Mouse (Mus musculus) hindbrain, postnatal 0 days (tissue): ENCODE data around the gene Spaca3. TPM values are rescaled to one million over a fixed set of nuclear protein-coding genes. Genes with fewer than 3 reads are reported as not detected.

Source experiments
- ATAC-seq: fragments of 200-750 bp; cut with Nextera tagmentation; 2 replicates; pipeline ENCODE4 v1.8.0; 2017; ENCODE audit warnings: mild to moderate bottlenecking, moderate TSS enrichment, moderate library complexity
- DNase-seq: peaks from one replicate; pipeline ENCODE4 v3.0.0-alpha.2; 2015; ENCODE audit warnings: low spot score
- H3K27ac ChIP-seq: fragments of 300-500 bp; sonication (generic); 2 replicates; pipeline ENCODE4 v1.5.1; 2014; ENCODE audit warnings: mild to moderate bottlenecking
- H3K27me3 ChIP-seq: fragments of 300-500 bp; sonication (generic); 2 replicates; pipeline ENCODE4 v1.6.1; 2014; ENCODE audit warnings: low read length, mixed read lengths; ENCODE audit not compliant: insufficient read depth
- H3K36me3 ChIP-seq: fragments of 300-500 bp; sonication (generic); 2 replicates; pipeline ENCODE4 v1.6.1; 2014; ENCODE audit warnings: low read length, mixed read lengths; ENCODE audit not compliant: insufficient read depth
- H3K4me1 ChIP-seq: fragments of 300-500 bp; sonication (generic); 2 replicates; pipeline ENCODE4 v1.6.1; 2014; ENCODE audit warnings: antibody characterized with exemption, low read length, mixed read lengths; ENCODE audit not compliant: insufficient read depth
- H3K4me2 ChIP-seq: fragments of 300-500 bp; sonication (generic); 2 replicates; pipeline ENCODE4 v1.6.1; 2014; ENCODE audit warnings: low read depth, mild to moderate bottlenecking, low read length, moderate library complexity, mixed read lengths
- H3K4me3 ChIP-seq: fragments of 300-500 bp; sonication (generic); 2 replicates; pipeline ENCODE4 v1.5.1; 2014; ENCODE audit warnings: low read length
- H3K9ac ChIP-seq: fragments of 300-500 bp; sonication (generic); replicated peaks from 2 replicates; pipeline ENCODE4 v1.6.1; 2014; ENCODE audit warnings: mild to moderate bottlenecking, low read length, moderate library complexity, mixed read lengths
- H3K9me3 ChIP-seq: fragments of 300-500 bp; sonication (generic); 2 replicates; pipeline ENCODE4 v1.6.1; 2016; ENCODE audit warnings: low read length, mixed read lengths
- CTCF ChIP-seq: IDR thresholded peaks from 2 replicates; pipeline ENCODE4 v1.5.1; 2016; ENCODE audit warnings: antibody characterized with exemption, control low read depth, low read depth
- WGBS: fragments of 180-500 bp; shearing (Covaris S2); extraction: QIAGEN DNeasy Blood & Tissue Kit; methylation state at CpG from one replicate; pipeline ENCODE4 v1.1.7; 2014; 5-methylcytosine and 5-hydroxymethylcytosine counted together
- polyA plus RNA-seq: library from polyadenylated mRNA; unstranded; fragments of >200 nt; fragmentation: Nextera tagmentation; extraction: Ambion mirVana; gene quantifications from 2 replicates; pipeline ENCODE4 v1.2.1, GENCODE M21; 2015
- total RNA-seq: library from RNA; depleted of rRNA; stranded (reverse); fragments of >200 nt; gene quantifications from 2 replicates; pipeline ENCODE4 v1.2.3, GENCODE M21; 2014

The Spaca3 gene
- total and polyA plus RNA-seq, 2 experiments from 2014 or later, result not detected

- Histone ChIP-seq H3K27me3 (no peaks in the 10 kb centered on the region), H3K4me2 (no peak overlapping the region), H3K27ac (no peak overlapping the region), H3K4me1 (no peaks in the 10 kb centered on the region), H3K9me3 (no peaks in the 10 kb centered on the region), H3K9ac (no peak overlapping the region), H3K36me3 (no peaks in the 10 kb centered on the region), H3K4me3 (no peak overlapping the region)
- WGBS, result 79% methylated on average over 3 of the region's 3 CpGs
- DNase-seq, result no peak
- TF ChIP-seq CTCF, result no peak
- ATAC-seq, result no peak
These were observed 37.7 kb downstream of the Spaca3 start for GRCm38 (mm10) chr11:80895853-80896252.

GRCm38 (mm10) chr11:80900555-80900954 lies 42.4 kb downstream of the Spaca3 start:
- Histone ChIP-seq H3K27ac (no peak overlapping the region), H3K4me2 (no peak overlapping the region), H3K36me3 (no peaks in the 10 kb centered on the region), H3K4me1 (no peaks in the 10 kb centered on the region; the same call in 1 of the 2 replicates), H3K27me3 (no peaks in the 10 kb centered on the region), H3K4me3 (no peak overlapping the region), H3K9ac (no peak overlapping the region), H3K9me3 (no peaks in the 10 kb centered on the region)
- TF ChIP-seq CTCF, result no peak
- no peak for ATAC-seq
- 93% methylated on average over 4 of the region's 4 CpGs for WGBS
- DNase-seq, result no peak

GRCm38 (mm10) chr11:80902664-80903063 lies 44.5 kb downstream of the Spaca3 start:
- no peaks in the 10 kb centered on the region; the same call in 1 of the 2 replicates for H3K4me1 ChIP-seq

GRCm38 (mm10) chr11:80903426-80903825 lies 45.3 kb downstream of the Spaca3 start:
- H3K4me3 ChIP-seq, result no peak overlapping the region
- no peak for TF ChIP-seq CTCF
- H3K9me3 ChIP-seq, result no peaks in the 10 kb centered on the region
- H3K27ac ChIP-seq, result no peak overlapping the region
- H3K4me2 ChIP-seq, result no peak overlapping the region
- ATAC-seq (no peak), DNase-seq (no peak)
- H3K27me3 ChIP-seq, result no peaks in the 10 kb centered on the region
- H3K36me3 ChIP-seq, result no peaks in the 10 kb centered on the region
- WGBS, result 76% methylated on average over 10 of the region's 10 CpGs
- H3K9ac ChIP-seq, result no peak overlapping the region
- H3K4me1 ChIP-seq, result no peaks in the 10 kb centered on the region; the same call in 1 of the 2 replicates

More at GRCm38 (mm10) chr11:80902664-80903063, 44.5 kb downstream of the Spaca3 start:
- H3K27me3 ChIP-seq, result no peaks in the 10 kb centered on the region
- TF ChIP-seq CTCF, result no peak
- no peaks in the 10 kb centered on the region for H3K9me3 ChIP-seq
- H3K4me3 ChIP-seq, result no peak overlapping the region
- ATAC-seq (no peak), DNase-seq (no peak)
- H3K36me3 ChIP-seq, result no peaks in the 10 kb centered on the region
- no peak overlapping the region for H3K9ac ChIP-seq
- H3K27ac ChIP-seq, result no peak overlapping the region
- WGBS, result 48% methylated on average over 7 of the region's 7 CpGs
- no peak overlapping the region for H3K4me2 ChIP-seq

GRCm38 (mm10) chr11:80904559-80904958 lies 46.4 kb downstream of the Spaca3 start:
- Histone ChIP-seq H3K4me1 (no peaks in the 10 kb centered on the region; the same call in 1 of the 2 replicates), H3K9me3 (no peaks in the 10 kb centered on the region), H3K9ac (no peak overlapping the region), H3K4me2 (no peak overlapping the region), H3K27ac (no peak overlapping the region), H3K36me3 (no peaks in the 10 kb centered on the region), H3K27me3 (no peaks in the 10 kb centered on the region), H3K4me3 (no peak overlapping the region)
- no peak for DNase-seq
- no peak for TF ChIP-seq CTCF
- 53% methylated on average over 2 of the region's 2 CpGs for WGBS
- ATAC-seq, result no peak

GRCm38 (mm10) chr11:80906456-80906855 lies 48.3 kb downstream of the Spaca3 start:
- ATAC-seq, result peak; percentile 70; the same call in 1 of the 2 replicates
- Histone ChIP-seq H3K27me3 (no peaks in the 10 kb centered on the region), H3K36me3 (no peaks in the 10 kb centered on the region), H3K4me1 (no peaks in the 10 kb centered on the region; the same call in 1 of the 2 replicates), H3K9me3 (no peaks in the 10 kb centered on the region), H3K4me2 (no peak overlapping the region), H3K4me3 (no peak overlapping the region), H3K9ac (no peak overlapping the region), H3K27ac (no peak overlapping the region)
- DNase-seq, result peak; percentile 84
- 25% methylated on average over 4 of the region's 4 CpGs for WGBS
- TF ChIP-seq CTCF, result peak; percentile 86

GRCm38 (mm10) chr11:80907820-80908219 lies 49.7 kb downstream of the Spaca3 start:
- Histone ChIP-seq H3K27me3 (no peaks in the 10 kb centered on the region), H3K27ac (no peak overlapping the region), H3K9me3 (no peaks in the 10 kb centered on the region), H3K4me1 (no peaks in the 10 kb centered on the region; the same call in 1 of the 2 replicates), H3K4me3 (no peak overlapping the region), H3K4me2 (no peak overlapping the region), H3K36me3 (no peaks in the 10 kb centered on the region), H3K9ac (no peak overlapping the region)
- ATAC-seq (no peak), DNase-seq (no peak)
- 87% methylated on average over 6 of the region's 6 CpGs for WGBS
- TF ChIP-seq CTCF, result no peak
